In the genomic region with DNA sequence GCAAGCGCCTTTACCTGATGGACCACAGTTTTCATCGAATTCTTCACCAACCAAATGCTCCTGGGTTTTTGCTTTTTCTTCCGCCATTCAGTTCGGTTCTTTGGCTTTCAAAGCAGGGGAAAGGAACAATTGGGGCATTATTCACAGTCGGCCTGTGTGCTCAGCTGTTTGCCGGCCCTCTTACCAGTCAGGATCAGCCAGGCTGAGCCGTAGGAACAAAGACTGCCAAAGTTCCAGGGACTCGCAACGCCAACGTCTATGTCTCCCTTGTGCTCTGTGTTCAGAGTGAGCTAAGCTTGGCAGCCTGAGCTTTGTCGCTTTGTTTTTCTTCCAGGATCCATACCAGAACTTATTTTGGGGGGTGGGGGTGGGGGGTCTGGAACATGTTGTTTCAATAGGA, we compare ENCODE assay signal across 13 mouse cellular contexts. TPM values are rescaled to one million over a fixed set of nuclear protein-coding genes. Genes with fewer than 3 reads are reported as not detected.
DNase-seq lines count a peak whose midpoint lies in the region; ATAC-seq and TF ChIP-seq lines count a peak whose summit lies in the region.
"Had no signal": no experiment of that assay in that cellular context is flagged by ENCODE, and none has a peak within 500 bp of the region (broad histone marks: within the 10 kb centered on the region; RNA-seq: fewer than 3 reads in every experiment).

No protein-coding gene starts in this region.

- WGBS in midbrain, embryonic 14.5 days: 18% methylated on average over 11 of the region's 11 CpGs

- no peaks in the 10 kb centered on the region for H3K27me3 ChIP-seq in midbrain, embryonic 14.5 days (ENCODE audit: control insufficient read depth, insufficient read depth, low read length)

- H3K4me3 ChIP-seq in layer of hippocampus, adult 2 months: no peak overlapping the region
- no peak overlapping the region for H3K4me3 ChIP-seq in midbrain, embryonic 14.5 days (replicated peaks; ENCODE audit: low read depth, low read length)

- H3K36me3 ChIP-seq in midbrain, embryonic 14.5 days (ENCODE audit: control insufficient read depth, insufficient read depth, low read length): no peaks in the 10 kb centered on the region

- no peak overlapping the region for H3K9ac ChIP-seq in midbrain, embryonic 14.5 days (replicated peaks; ENCODE audit: low read length)
- H3K9ac ChIP-seq: liver, embryonic 14.5 days had no signal

- H3K4me2 ChIP-seq in midbrain, embryonic 14.5 days (ENCODE audit: low read length): no peak overlapping the region

- H3K4me1 ChIP-seq in midbrain, embryonic 14.5 days (ENCODE audit: control insufficient read depth, insufficient read depth, low read length): peaks cover 4% of the 10 kb centered on the region; the same call in 1 of the 2 replicates

- peak overlapping the region; percentile 62; the same call in 1 of the 2 replicates for H3K27ac ChIP-seq in layer of hippocampus, adult 2 months
- H3K27ac ChIP-seq in midbrain, embryonic 14.5 days (replicated peaks; ENCODE audit: low read depth, low read length): peak overlapping the region; percentile 20
- H3K27ac ChIP-seq: liver, embryonic 14.5 days had no signal

- no peaks in the 10 kb centered on the region for H3K9me3 ChIP-seq in midbrain, embryonic 14.5 days (ENCODE audit: control insufficient read depth, low read length)

- ATAC-seq in frontal cortex, adult (ENCODE audit: low TSS enrichment): peak; percentile 69; the same call in 1 of the 2 replicates
- ATAC-seq in midbrain, embryonic 14.5 days (ENCODE audit: low FRiP score, low TSS enrichment): no peak
- no peak for ATAC-seq in megakaryocyte, adult 5-6 weeks (ENCODE audit: poor library complexity, severe bottlenecking)

- DNase-seq in frontal cortex, postnatal 14 days (ENCODE audit: low spot score in 2 of 2): no peak
- peak; percentile 30 for DNase-seq in retina, postnatal 1 day
- DNase-seq in retina, embryonic 14.5 days (ENCODE audit: low spot score): no peak
- peak; percentile 39 to 44 for DNase-seq in layer of hippocampus, adult 2 months (ENCODE audit: low spot score in 2 of 2)
- DNase-seq in midbrain, embryonic 14.5 days: peak; percentile 53
- DNase-seq in gastrocnemius, postnatal 14 days: no peak
- DNase-seq: adrenal gland, postnatal 25 days; B cell, adult 2 months; kidney, adult 8-10 months; thymus, adult 18-20 months had no signal

- TF ChIP-seq CTCF in layer of hippocampus, adult 2 months (conservative IDR thresholded peaks at IDR 0.05): no peak

- intact Hi-C loops in gastrocnemius, postnatal 14 days (cut with DNase I; ENCODE audit: low total_unique reads): no loop called here

RNA-seq across cellular contexts. Expression of a gene that starts 28.9 kb away (rescaled TPM):
- total RNA-seq in layer of hippocampus, adult 2 months (2021): 10 to 100 TPM; 82.0 to 83.6 TPM
- polyA plus RNA-seq in midbrain, embryonic 14.5 days (2014; fragmentation: Nextera tagmentation; extraction: Ambion mirVana): 47.9 and 60.2 TPM in 2 replicates
- 10 to 100 TPM; 14.9 to 20.7 TPM for total RNA-seq in gastrocnemius, postnatal 14 days (2021)
- total RNA-seq in megakaryocyte, adult 5-6 weeks (2015): 22.2 and 23.9 TPM in 2 replicates
- 9.5 and 10.1 TPM in 2 replicates for total RNA-seq in megakaryocyte, adult 5-6 weeks (2017)

Comparison
In these comparisons a context has a peak if more than half of its experiments do, and no peak if none do; other contexts are left out.
1. DNase-seq: peak in retina, postnatal 1 day (single experiment), layer of hippocampus, adult 2 months (2 of 2) and midbrain, embryonic 14.5 days (single experiment); none in frontal cortex, postnatal 14 days (0 of 2), retina, embryonic 14.5 days (single experiment) and gastrocnemius, postnatal 14 days (single experiment).